Mouse (Mus musculus) stomach, postnatal 0 days (tissue): Measurements from ENCODE around the gene Sap30bp. TPM values are rescaled to one million over a fixed set of nuclear protein-coding genes. Genes with fewer than 3 reads are reported as not detected.

Source experiments
- ATAC-seq: fragments of 200-750 bp; cut with Nextera tagmentation; 2 replicates; pipeline ENCODE4 v1.8.0; 2017; ENCODE audit not compliant: low FRiP score, low TSS enrichment
- DNase-seq: peaks from one replicate; pipeline ENCODE4 v3.0.0-alpha.2; 2016; ENCODE audit warnings: low spot score
- H3K27ac ChIP-seq: fragments of 300-500 bp; sonication (generic); replicated peaks from 2 replicates; pipeline ENCODE4 v1.5.1; 2014; ENCODE audit warnings: mild to moderate bottlenecking, control low read depth
- H3K27me3 ChIP-seq: fragments of 300-500 bp; sonication (generic); 2 replicates; pipeline ENCODE4 v1.6.1; 2014; ENCODE audit warnings: low read length; ENCODE audit not compliant: control insufficient read depth, insufficient read depth
- H3K36me3 ChIP-seq: fragments of 300-500 bp; sonication (generic); 2 replicates; pipeline ENCODE4 v1.6.1; 2014; ENCODE audit warnings: low read length, mixed read lengths; ENCODE audit not compliant: control insufficient read depth, insufficient read depth
- H3K4me1 ChIP-seq: fragments of 300-500 bp; sonication (generic); replicated peaks from 2 replicates; pipeline ENCODE4 v1.6.1; 2014; ENCODE audit warnings: antibody characterized with exemption; ENCODE audit not compliant: control insufficient read depth, insufficient read depth
- H3K4me2 ChIP-seq: fragments of 300-500 bp; sonication (generic); replicated peaks from 2 replicates; pipeline ENCODE4 v1.6.1; 2014; ENCODE audit warnings: low read depth, mild to moderate bottlenecking, control low read depth, moderate library complexity
- H3K4me3 ChIP-seq: fragments of 300-500 bp; sonication (generic); 2 replicates; pipeline ENCODE4 v1.5.1; 2014; ENCODE audit warnings: low read depth, low read length, control low read depth
- H3K9ac ChIP-seq: fragments of 300-500 bp; sonication (generic); 2 replicates; pipeline ENCODE4 v1.6.1; 2014; ENCODE audit warnings: mild to moderate bottlenecking, low read length, control low read depth, mixed read lengths
- H3K9me3 ChIP-seq: fragments of 300-500 bp; sonication (generic); 2 replicates; pipeline ENCODE4 v1.6.1; 2016; ENCODE audit warnings: low read length; ENCODE audit not compliant: control insufficient read depth
- CTCF ChIP-seq: IDR thresholded peaks from 2 replicates; pipeline ENCODE4 v1.5.1; 2016; ENCODE audit warnings: antibody characterized with exemption, low read depth, mild to moderate bottlenecking, moderate library complexity
- EP300 ChIP-seq: optimal IDR thresholded peaks from 2 replicates; pipeline ENCODE3; 2016; ENCODE audit warnings: antibody characterized with exemption
- WGBS: fragments of 180-500 bp; shearing (Covaris S2); extraction: QIAGEN DNeasy Blood & Tissue Kit; methylation state at CpG from one replicate; pipeline ENCODE4 v1.1.7; 2014; 5-methylcytosine and 5-hydroxymethylcytosine counted together
- polyA plus RNA-seq: library from polyadenylated mRNA; unstranded; fragments of >200 nt; fragmentation: Nextera tagmentation; extraction: Ambion mirVana; gene quantifications from 2 replicates; pipeline ENCODE4 v1.2.1, GENCODE M21; 2015

The Sap30bp gene
- polyA plus RNA-seq, 1 experiment from 2014 or later, result 23.6 TPM

GRCm38 (mm10) chr11:115964977-115965604 is 32.0 kb downstream of the Sap30bp start:
- no peak overlapping the region for H3K4me3 ChIP-seq
- H3K9ac ChIP-seq, result no peak overlapping the region
- peak overlapping the region; percentile 49; the same call in 1 of the 2 replicates for H3K27ac ChIP-seq
- H3K27me3 ChIP-seq, result no peaks in the 10 kb centered on the region
- DNase-seq (peak; percentile 84), ATAC-seq (peak; percentile 78)
- peaks cover 29% of the 10 kb centered on the region for H3K36me3 ChIP-seq
- no peak overlapping the region for H3K4me2 ChIP-seq
- whole genome bisulfite sequencing, result 56% methylated on average over 10 of the region's 10 CpGs
- TF ChIP-seq CTCF, result no peak
- no peak for TF ChIP-seq EP300
- 0 out of 2 replicates have a peak, but pooled peaks cover 2% of the 10 kb centered on the region for H3K4me1 ChIP-seq
- no peaks in the 10 kb centered on the region for H3K9me3 ChIP-seq

DNA sequence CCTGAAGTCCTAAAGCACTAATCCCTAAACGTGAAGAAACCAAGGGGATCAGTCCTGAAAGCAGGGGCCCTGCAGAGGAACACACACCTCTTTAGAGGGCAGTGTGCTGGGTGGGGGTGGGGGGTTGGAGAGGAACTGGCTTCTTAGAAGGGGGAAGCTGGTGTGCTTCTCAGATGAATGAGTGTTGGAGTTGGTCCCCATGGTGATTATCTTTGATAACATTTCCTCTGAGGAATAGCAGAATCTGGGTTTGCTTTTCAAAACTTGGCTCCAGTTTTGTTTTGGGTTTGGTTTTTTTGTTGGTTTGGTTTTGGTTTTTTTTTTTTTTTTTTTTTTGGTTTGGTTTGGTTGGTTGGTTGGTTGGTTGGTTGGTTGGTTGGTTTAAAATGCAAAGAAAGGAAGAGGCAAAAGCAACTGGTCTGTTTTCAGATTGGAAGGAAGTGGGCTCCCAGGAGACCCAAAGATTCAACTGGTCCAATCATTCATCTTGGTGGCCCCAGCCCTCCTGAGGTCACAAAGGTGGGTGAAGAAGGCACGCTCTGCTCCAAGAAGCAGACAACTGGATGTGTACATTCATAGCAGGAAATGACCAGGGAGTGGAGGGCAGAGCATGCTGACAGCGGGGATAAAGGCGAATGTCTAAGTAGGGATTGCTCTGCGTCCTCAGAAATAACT is 35.8 kb downstream of the Sap30bp start:
- no peak overlapping the region for H3K4me2 ChIP-seq
- ATAC-seq, result no peak
- DNase-seq, result no peak
- TF ChIP-seq CTCF (no peak), EP300 (no peak)
- H3K9me3 ChIP-seq, result no peaks in the 10 kb centered on the region
- H3K36me3 ChIP-seq, result peaks cover 7% of the 10 kb centered on the region; the same call in 1 of the 2 replicates
- H3K4me3 ChIP-seq, result no peak overlapping the region
- 63% methylated on average over 5 of the region's 5 CpGs for WGBS
- no peak overlapping the region for H3K27ac ChIP-seq
- H3K9ac ChIP-seq, result no peak overlapping the region
- no peaks in the 10 kb centered on the region for H3K27me3 ChIP-seq
- 0 out of 2 replicates have a peak, but pooled peaks cover 2% of the 10 kb centered on the region for H3K4me1 ChIP-seq

- peak overlapping the region; percentile 87 for H3K27ac ChIP-seq
- H3K4me3 ChIP-seq, result no peak overlapping the region
- no peaks in the 10 kb centered on the region for H3K36me3 ChIP-seq
- 0 out of 2 replicates have a peak overlapping the region, but pooled peaks have one; percentile 18 for H3K9ac ChIP-seq
- peak; percentile 64 for ATAC-seq
- H3K4me2 ChIP-seq, result no peak overlapping the region; the same call in 1 of the 2 replicates
- peak; percentile 72 for DNase-seq
- WGBS, result 30% methylated on average over 15 of the region's 15 CpGs
- H3K9me3 ChIP-seq, result no peaks in the 10 kb centered on the region
- H3K27me3 ChIP-seq, result no peaks in the 10 kb centered on the region
- H3K4me1 ChIP-seq, result 0 out of 2 replicates have a peak, but pooled peaks cover 5% of the 10 kb centered on the region
- no peak for TF ChIP-seq CTCF
- TF ChIP-seq EP300, result no peak
These were observed 37.1 kb downstream of the Sap30bp start for GRCm38 (mm10) chr11:115970006-115970673.

GRCm38 (mm10) chr11:115971016-115971415 is 37.9 kb downstream of the Sap30bp start:
- Histone ChIP-seq H3K9ac (no peak overlapping the region), H3K4me2 (no peak overlapping the region), H3K4me3 (no peak overlapping the region), H3K9me3 (no peaks in the 10 kb centered on the region), H3K4me1 (0 out of 2 replicates have a peak, but pooled peaks cover 5% of the 10 kb centered on the region), H3K36me3 (no peaks in the 10 kb centered on the region), H3K27me3 (no peaks in the 10 kb centered on the region), H3K27ac (no peak overlapping the region; the same call in 1 of the 2 replicates)
- WGBS, result 58% methylated on average over 6 of the region's 6 CpGs
- DNase-seq, result peak; percentile 57
- peak; percentile 62 for ATAC-seq
- no peak for TF ChIP-seq EP300
- TF ChIP-seq CTCF, result no peak

- Histone ChIP-seq H3K4me3 (peak within 1 kb of the TSS; percentile 55), H3K9ac (peak within 1 kb of the TSS; percentile 76), H3K36me3 (no peaks in the 10 kb centered on the region), H3K27me3 (no peaks in the 10 kb centered on the region), H3K9me3 (no peaks in the 10 kb centered on the region), H3K4me2 (peak within 1 kb of the TSS; percentile 72), H3K27ac (peak within 1 kb of the TSS; percentile 89), H3K4me1 (0 out of 2 replicates have a peak, but pooled peaks cover 5% of the 10 kb centered on the region)
- WGBS, result 11% methylated on average over 41 of the region's 58 CpGs
- DNase-seq (peak; percentile 90), ATAC-seq (peak; percentile 86)
- TF ChIP-seq CTCF, result peak; percentile 53
- no peak for TF ChIP-seq EP300
These were observed 41.4 kb downstream of the Sap30bp start, which contains the start of gene Itgb4 for GRCm38 (mm10) chr11:115974309-115975082. Gene Itgb4, plus strand, starts transcription at chr11:115974709.
